Mouse (Mus musculus): ENCODE data around the gene Abcg1. TPM values are rescaled to one million over a fixed set of nuclear protein-coding genes. Genes with fewer than 3 reads are reported as not detected.

Gene Abcg1
- polyA plus RNA-seq, 1 experiment = 0.05 TPM

DNA sequence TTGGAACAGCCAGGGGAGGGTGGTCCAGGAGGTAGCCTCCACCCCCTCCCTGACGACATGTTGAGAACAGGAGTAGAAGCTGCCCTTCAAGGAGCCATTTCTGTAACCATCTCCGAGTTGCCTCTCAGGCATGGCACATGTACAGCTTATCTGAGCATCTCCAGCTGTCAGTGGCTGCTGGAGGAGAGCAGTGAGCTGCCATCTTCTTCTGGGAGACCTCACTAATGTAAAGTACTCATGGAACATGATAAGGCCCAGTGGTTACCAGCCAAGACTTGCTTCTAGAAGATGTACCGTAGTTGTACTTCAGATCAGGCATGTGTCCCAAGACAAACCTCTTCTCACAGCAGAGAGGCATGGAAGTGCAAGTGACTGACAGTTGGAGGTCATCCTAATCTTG, 28.0 kb downstream of the Abcg1 start:
- no peaks in the 10 kb centered on the region for H3K9me3 ChIP-seq (ENCODE audit: control insufficient read depth, low read length)
- no peaks in the 10 kb centered on the region for H3K27me3 ChIP-seq (ENCODE audit: control insufficient read depth)
- TF ChIP-seq GATA1 (IDR thresholded peaks at IDR 0.05; ENCODE audit: low read length) (peak; percentile 65), TAL1 (IDR thresholded peaks at IDR 0.05; ENCODE audit: low read length) (no peak)
- H3K36me3 ChIP-seq (ENCODE audit: control insufficient read depth) = no peaks in the 10 kb centered on the region; the same call in 1 of the 2 replicates
- H3K4me1 ChIP-seq (ENCODE audit: control insufficient read depth) = peaks cover 85% of the 10 kb centered on the region
- H3K4me3 ChIP-seq (replicated peaks) = no peak overlapping the region

- H3K36me3 ChIP-seq (ENCODE audit: control insufficient read depth) = no peaks in the 10 kb centered on the region; the same call in 1 of the 2 replicates
- no peak for TF ChIP-seq GATA1 (IDR thresholded peaks at IDR 0.05; ENCODE audit: low read length)
- no peak for TF ChIP-seq TAL1 (IDR thresholded peaks at IDR 0.05; ENCODE audit: low read length)
- H3K27me3 ChIP-seq (ENCODE audit: control insufficient read depth) = no peaks in the 10 kb centered on the region
- no peaks in the 10 kb centered on the region for H3K9me3 ChIP-seq (ENCODE audit: control insufficient read depth, low read length)
- peaks cover 91% of the 10 kb centered on the region for H3K4me1 ChIP-seq (ENCODE audit: control insufficient read depth)
- no peak overlapping the region for H3K4me3 ChIP-seq (replicated peaks)
Observed at GRCm38 (mm10) chr17:31086196-31086595, 28.7 kb downstream of the Abcg1 start.

DNA sequence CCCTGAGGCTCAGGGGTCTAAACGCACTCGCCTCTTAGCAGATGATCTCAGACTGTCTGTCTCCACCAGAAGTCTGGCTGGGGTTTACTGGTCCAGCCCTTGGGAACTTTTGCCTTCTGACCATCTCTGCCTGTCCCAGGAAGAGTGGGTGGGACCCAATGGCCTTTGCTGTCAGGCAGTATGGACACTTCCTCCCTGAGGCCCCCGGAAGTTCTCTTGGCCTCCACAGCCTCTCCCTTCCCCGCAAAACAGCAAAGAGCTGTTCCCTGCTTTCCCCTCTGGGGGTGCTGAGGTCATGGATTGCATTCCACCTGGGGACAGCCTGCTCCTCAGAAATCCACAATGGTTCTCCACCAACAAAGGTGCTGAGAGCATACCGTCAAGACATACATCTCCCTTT, 31.2 kb downstream of the Abcg1 start:
- Histone ChIP-seq H3K4me1 (ENCODE audit: control insufficient read depth) (peaks cover 96% of the 10 kb centered on the region), H3K27me3 (ENCODE audit: control insufficient read depth) (no peaks in the 10 kb centered on the region), H3K4me3 (replicated peaks) (no peak overlapping the region), H3K9me3 (ENCODE audit: control insufficient read depth, low read length) (peaks cover 7% of the 10 kb centered on the region), H3K36me3 (ENCODE audit: control insufficient read depth) (peaks cover 11% of the 10 kb centered on the region)
- TF ChIP-seq GATA1 (IDR thresholded peaks at IDR 0.05; ENCODE audit: low read length) = no peak
- TF ChIP-seq TAL1 (IDR thresholded peaks at IDR 0.05; ENCODE audit: low read length) = no peak

DNA sequence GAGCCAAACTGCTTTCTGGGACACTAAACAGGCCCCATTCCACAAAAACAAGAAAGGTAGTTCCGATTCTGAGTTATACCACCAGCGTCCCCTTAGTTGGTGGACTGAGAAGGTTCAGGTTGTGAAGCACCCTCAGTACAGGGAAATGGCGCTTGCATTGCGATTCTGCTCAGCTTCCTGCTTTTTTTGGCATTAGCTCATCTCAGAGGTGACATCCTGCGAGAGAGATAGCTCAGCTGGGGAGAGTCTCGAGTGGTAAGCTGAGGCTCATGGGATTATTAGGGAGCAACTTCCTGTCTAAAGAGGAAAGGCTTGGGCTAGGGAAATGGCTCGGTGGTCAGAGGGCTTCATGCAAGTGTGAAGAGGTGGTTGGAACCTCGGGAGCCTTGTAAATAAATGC, 32.4 kb downstream of the Abcg1 start:
- H3K9me3 ChIP-seq (ENCODE audit: control insufficient read depth, low read length) = peaks cover 7% of the 10 kb centered on the region
- H3K4me1 ChIP-seq (ENCODE audit: control insufficient read depth) = peaks cover 96% of the 10 kb centered on the region
- H3K36me3 ChIP-seq (ENCODE audit: control insufficient read depth) = peaks cover 11% of the 10 kb centered on the region

DNA sequence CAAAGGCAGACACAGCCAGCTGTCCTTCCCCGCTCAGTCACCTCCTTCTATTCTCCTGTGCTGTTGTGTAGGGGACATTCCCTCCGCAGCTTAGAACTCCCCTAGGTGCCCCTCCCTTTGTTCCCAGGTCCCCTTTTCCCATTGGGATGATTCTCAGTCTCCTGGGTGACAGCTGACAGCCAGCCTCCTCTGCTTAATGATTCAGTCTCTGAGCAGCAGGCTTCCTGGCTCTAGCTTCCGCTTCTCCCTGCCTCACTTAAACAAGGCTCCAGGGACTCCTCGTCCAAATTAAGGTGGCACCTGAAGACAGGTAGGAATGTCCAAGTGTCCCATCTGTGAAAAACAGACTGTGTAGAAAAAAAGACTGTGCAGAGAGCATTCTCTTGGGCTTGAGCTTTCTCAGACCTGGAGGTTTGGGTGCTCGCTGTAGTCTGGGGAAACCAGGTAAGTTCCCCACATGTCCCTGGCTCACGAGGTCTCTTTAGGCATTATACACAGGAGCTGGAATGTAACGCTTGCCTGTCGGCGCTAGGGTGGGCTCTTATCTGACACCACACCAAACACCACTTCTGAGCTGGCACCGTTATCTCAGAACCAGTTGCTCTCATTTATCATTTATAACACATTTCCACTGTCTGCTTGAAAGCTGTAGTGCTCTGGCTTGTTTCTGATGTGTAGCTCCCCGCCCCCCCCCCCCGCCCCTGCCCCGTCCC, 33.7 kb downstream of the Abcg1 start:
- peaks cover 11% of the 10 kb centered on the region for H3K36me3 ChIP-seq (ENCODE audit: control insufficient read depth)
- TF ChIP-seq GATA1 (IDR thresholded peaks at IDR 0.05; ENCODE audit: low read length) = peak; percentile 90
- peak; percentile 77 for TF ChIP-seq TAL1 (IDR thresholded peaks at IDR 0.05; ENCODE audit: low read length)
- peaks cover 7% of the 10 kb centered on the region for H3K9me3 ChIP-seq (ENCODE audit: control insufficient read depth, low read length)
- peak overlapping the region; percentile 31 for H3K4me3 ChIP-seq (replicated peaks)
- peaks cover 87% of the 10 kb centered on the region for H3K4me1 ChIP-seq (ENCODE audit: control insufficient read depth)
- no peaks in the 10 kb centered on the region for H3K27me3 ChIP-seq (ENCODE audit: control insufficient read depth)

More for the DNA sequence above, 32.4 kb downstream of the Abcg1 start:
- H3K27me3 ChIP-seq (ENCODE audit: control insufficient read depth) = no peaks in the 10 kb centered on the region
- no peak overlapping the region for H3K4me3 ChIP-seq (replicated peaks)
- TF ChIP-seq GATA1 (IDR thresholded peaks at IDR 0.05; ENCODE audit: low read length) (no peak), TAL1 (IDR thresholded peaks at IDR 0.05; ENCODE audit: low read length) (no peak)

GRCm38 (mm10) chr17:31094781-31095180, 37.3 kb downstream of the Abcg1 start:
- peaks cover 14% of the 10 kb centered on the region for H3K36me3 ChIP-seq (ENCODE audit: control insufficient read depth)
- no peak for TF ChIP-seq TAL1 (IDR thresholded peaks at IDR 0.05; ENCODE audit: low read length)
- no peak for TF ChIP-seq GATA1 (IDR thresholded peaks at IDR 0.05; ENCODE audit: low read length)
- peaks cover 83% of the 10 kb centered on the region for H3K4me1 ChIP-seq (ENCODE audit: control insufficient read depth)
- peaks cover 11% of the 10 kb centered on the region for H3K9me3 ChIP-seq (ENCODE audit: control insufficient read depth, low read length)
- no peak overlapping the region for H3K4me3 ChIP-seq (replicated peaks)
- no peaks in the 10 kb centered on the region for H3K27me3 ChIP-seq (ENCODE audit: control insufficient read depth)

GRCm38 (mm10) chr17:31095570-31095969, 38.1 kb downstream of the Abcg1 start:
- peaks cover 83% of the 10 kb centered on the region for H3K4me1 ChIP-seq (ENCODE audit: control insufficient read depth)
- TF ChIP-seq GATA1 (IDR thresholded peaks at IDR 0.05; ENCODE audit: low read length) (no peak), TAL1 (IDR thresholded peaks at IDR 0.05; ENCODE audit: low read length) (no peak)
- no peaks in the 10 kb centered on the region; the same call in 1 of the 2 replicates for H3K27me3 ChIP-seq (ENCODE audit: control insufficient read depth)
- no peak overlapping the region for H3K4me3 ChIP-seq (replicated peaks)
- H3K9me3 ChIP-seq (ENCODE audit: control insufficient read depth, low read length) = peaks cover 11% of the 10 kb centered on the region
- H3K36me3 ChIP-seq (ENCODE audit: control insufficient read depth) = peaks cover 14% of the 10 kb centered on the region

GRCm38 (mm10) chr17:31096893-31097292, 39.4 kb downstream of the Abcg1 start:
- TF ChIP-seq GATA1 (IDR thresholded peaks at IDR 0.05; ENCODE audit: low read length) (no peak), TAL1 (IDR thresholded peaks at IDR 0.05; ENCODE audit: low read length) (no peak)
- Histone ChIP-seq H3K36me3 (ENCODE audit: control insufficient read depth) (peaks cover 14% of the 10 kb centered on the region), H3K4me1 (ENCODE audit: control insufficient read depth) (peaks cover 72% of the 10 kb centered on the region)

DNA sequence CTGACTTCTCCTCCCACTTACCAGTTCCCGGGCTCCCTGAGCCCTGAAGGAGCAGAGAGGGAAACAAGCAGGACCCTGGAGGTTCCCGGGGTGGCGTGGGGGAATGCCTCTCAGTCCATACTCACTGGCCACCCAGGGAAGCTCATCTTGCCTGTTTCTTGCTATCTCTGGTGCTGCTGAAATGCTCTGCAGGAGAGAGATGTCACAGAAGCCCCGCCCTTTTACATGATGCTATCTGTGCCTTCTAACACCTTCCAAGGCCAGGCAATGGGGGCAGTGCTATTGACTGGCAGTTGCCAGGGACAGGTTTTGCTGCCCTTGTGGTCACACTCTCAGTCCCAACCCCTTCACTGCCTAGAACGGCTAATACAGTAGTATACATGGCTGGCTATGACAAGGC, 41.3 kb downstream of the Abcg1 start:
- H3K36me3 ChIP-seq (ENCODE audit: control insufficient read depth) = peaks cover 3% of the 10 kb centered on the region; the same call in 1 of the 2 replicates
- peaks cover 4% of the 10 kb centered on the region; the same call in 1 of the 2 replicates for H3K9me3 ChIP-seq (ENCODE audit: control insufficient read depth, low read length)
- H3K27me3 ChIP-seq (ENCODE audit: control insufficient read depth) = no peaks in the 10 kb centered on the region; the same call in 1 of the 2 replicates
- H3K4me3 ChIP-seq (replicated peaks) = peak overlapping the region; percentile 11
- no peak for TF ChIP-seq TAL1 (IDR thresholded peaks at IDR 0.05; ENCODE audit: low read length)
- TF ChIP-seq GATA1 (IDR thresholded peaks at IDR 0.05; ENCODE audit: low read length) = no peak; the same call in 1 of the 2 replicates
- peaks cover 60% of the 10 kb centered on the region for H3K4me1 ChIP-seq (ENCODE audit: control insufficient read depth)

More at GRCm38 (mm10) chr17:31096893-31097292, 39.4 kb downstream of the Abcg1 start:
- H3K9me3 ChIP-seq (ENCODE audit: control insufficient read depth, low read length) = peaks cover 11% of the 10 kb centered on the region
- no peak overlapping the region for H3K4me3 ChIP-seq (replicated peaks)
- no peaks in the 10 kb centered on the region; the same call in 1 of the 2 replicates for H3K27me3 ChIP-seq (ENCODE audit: control insufficient read depth)

Data from erythroblast, embryonic 14.5 days (primary cell).